Mouse (Mus musculus) brain, embryonic 14.5 days (tissue): ENCODE measurements around the gene Mymk.

Experiments
- CTCF ChIP-seq: fragments of 200-500 bp; IDR thresholded peaks from 2 replicates; pipeline ENCODE4 v1.5.1; 2012; ENCODE audit warnings: inconsistent platforms, mild to moderate bottlenecking, moderate library complexity, borderline replicate concordance; ENCODE audit not compliant: insufficient read depth, insufficient read length; ENCODE audit errors: extremely low read depth
- POLR2A ChIP-seq: fragments of 200-500 bp; IDR thresholded peaks from 2 replicates; pipeline ENCODE4 v1.6.1; 2012; ENCODE audit warnings: mild to moderate bottlenecking, inconsistent platforms, borderline replicate concordance; ENCODE audit not compliant: poor library complexity, insufficient read depth, insufficient read length, severe bottlenecking; ENCODE audit errors: extremely low read depth

GRCm38 (mm10) chr2:27069646-27070045 is 2.3 kb downstream of the Mymk start:
- TF ChIP-seq CTCF (no peak), POLR2A (no peak)
